Mouse (Mus musculus) liver, adult 2 months (tissue): ENCODE data around the gene Cldn7. TPM values are rescaled to one million over a fixed set of nuclear protein-coding genes. Genes with fewer than 3 reads are reported as not detected.
"Not testable (repeated sequence)": the region's sequence is repeated elsewhere in the genome, so short reads cannot be mapped to it uniquely, and the experiment has no call there.

ENCODE experiments used
- DNase-seq: peaks from one replicate; pipeline ENCODE4 v3.0.0-alpha.2; 2011; ENCODE audit warnings: low read depth, low spot score; ENCODE audit errors: extremely low read depth
- H3K27ac ChIP-seq: fragments of 200-500 bp; replicated peaks from 2 replicates; pipeline ENCODE4 v1.5.1; 2012; ENCODE audit warnings: low read depth, mild to moderate bottlenecking, control low read depth, inconsistent platforms, low read length; ENCODE audit not compliant: insufficient read depth
- H3K27me3 ChIP-seq: fragments of 200-500 bp; 2 replicates; pipeline ENCODE4 v1.6.1; 2012; ENCODE audit warnings: mild to moderate bottlenecking, moderate library complexity, low read length, inconsistent platforms; ENCODE audit not compliant: control insufficient read depth, insufficient read depth
- H3K36me3 ChIP-seq: fragments of 200-500 bp; 2 replicates; pipeline ENCODE4 v1.6.1; 2012; ENCODE audit warnings: low read length, inconsistent platforms; ENCODE audit not compliant: control insufficient read depth, insufficient read depth
- H3K4me1 ChIP-seq: fragments of 200-500 bp; 2 replicates; pipeline ENCODE4 v1.6.1; 2011; ENCODE audit warnings: low read length; ENCODE audit not compliant: control insufficient read depth, insufficient read depth
- H3K4me3 ChIP-seq: fragments of 200-500 bp; 2 replicates; pipeline ENCODE4 v1.5.1; 2011; ENCODE audit warnings: low read depth, mild to moderate bottlenecking, control low read depth, low read length, moderate library complexity; ENCODE audit not compliant: insufficient read depth
- H3K79me2 ChIP-seq: fragments of 200-500 bp; 2 replicates; pipeline ENCODE4 v1.6.1; 2012; ENCODE audit warnings: inconsistent platforms, mild to moderate bottlenecking, low read length, moderate library complexity; ENCODE audit not compliant: control insufficient read depth, insufficient read depth
- H3K9ac ChIP-seq: fragments of 200-500 bp; 2 replicates; pipeline ENCODE4 v1.6.1; 2012; ENCODE audit warnings: low read depth, mild to moderate bottlenecking, control low read depth, inconsistent platforms, low read length
- CTCF ChIP-seq: fragments of 200-500 bp; IDR thresholded peaks from 2 replicates; pipeline ENCODE4 v1.5.1; 2011; ENCODE audit warnings: low read depth, low read length, control low read depth
- POLR2A ChIP-seq: fragments of 200-500 bp; IDR thresholded peaks from 2 replicates; pipeline ENCODE4 v1.6.1; 2011; ENCODE audit warnings: low read length, control low read depth; ENCODE audit not compliant: insufficient read depth; ENCODE audit errors: extremely low read depth
- WGBS: fragments of 180-500 bp; shearing (Covaris S2); methylation state at CpG from one replicate; pipeline ENCODE4 v1.1.7; 2018; 5-methylcytosine and 5-hydroxymethylcytosine counted together
- polyA plus RNA-seq: library from polyadenylated mRNA; depleted of rRNA; stranded (reverse); fragments of >200 nt; gene quantifications from 2 replicates; pipeline ENCODE4 v1.2.3, GENCODE M21; 2012; rRNA removed
- total RNA-seq: library from RNA; depleted of rRNA; stranded (reverse); fragments of >200 nt; gene quantifications from 2 replicates; pipeline ENCODE4 v1.2.3, GENCODE M21; 2014; rRNA removed

Gene Cldn7
- total RNA-seq (0.20 and 0.37 TPM in 2 replicates), polyA plus RNA-seq (0.26 and 0.46 TPM in 2 replicates)

DNA sequence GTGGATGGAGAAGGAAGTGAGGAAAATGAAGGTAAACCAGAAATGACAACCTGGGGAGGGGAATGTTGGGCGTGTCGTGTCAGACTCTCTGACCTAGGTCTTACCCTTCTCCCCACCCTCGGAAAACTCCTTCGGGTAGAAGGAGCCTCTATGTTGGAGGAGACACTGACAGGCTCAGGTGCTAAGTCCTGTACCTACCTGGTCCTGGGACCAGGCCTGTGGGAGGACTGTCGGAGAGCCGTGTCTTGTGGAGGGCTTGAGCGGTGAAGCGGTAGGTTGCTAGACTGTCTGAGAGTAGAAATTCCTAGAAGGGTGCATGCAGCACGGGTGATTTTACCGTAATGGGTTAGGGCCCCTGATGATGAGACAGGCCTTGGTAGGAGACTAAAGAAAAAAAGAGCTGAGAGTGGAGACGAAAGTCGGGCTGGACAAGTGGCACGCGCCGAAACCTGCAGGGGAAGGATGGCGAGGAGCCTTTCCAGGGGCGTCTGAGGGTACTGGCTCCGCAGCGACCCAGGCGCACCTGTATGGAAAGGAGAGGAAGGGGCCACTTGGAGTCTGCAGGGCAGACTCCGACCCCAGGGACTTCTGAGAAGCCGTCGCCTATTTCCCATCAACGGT, at the start of gene Cldn7:
Cldn7 (plus strand) TSS at position 130 of the 621 bp plus-strand sequence.
- Histone ChIP-seq H3K9ac (no peak within 1 kb of the TSS), H3K27me3 (peaks cover 12% of the 10 kb centered on the region), H3K79me2 (no peaks in the 10 kb centered on the region), H3K4me3 (peak within 1 kb of the TSS; percentile 12; the same call in 1 of the 2 replicates), H3K4me1 (0 out of 2 replicates have a peak, but pooled peaks cover 3% of the 10 kb centered on the region), H3K27ac (no peak within 1 kb of the TSS), H3K36me3 (0 out of 2 replicates have a peak, but pooled peaks cover 2% of the 10 kb centered on the region)
- no peak for DNase-seq
- 33% methylated on average over 24 of the region's 24 CpGs for WGBS
- no peak for TF ChIP-seq POLR2A
- no peak for TF ChIP-seq CTCF

DNA sequence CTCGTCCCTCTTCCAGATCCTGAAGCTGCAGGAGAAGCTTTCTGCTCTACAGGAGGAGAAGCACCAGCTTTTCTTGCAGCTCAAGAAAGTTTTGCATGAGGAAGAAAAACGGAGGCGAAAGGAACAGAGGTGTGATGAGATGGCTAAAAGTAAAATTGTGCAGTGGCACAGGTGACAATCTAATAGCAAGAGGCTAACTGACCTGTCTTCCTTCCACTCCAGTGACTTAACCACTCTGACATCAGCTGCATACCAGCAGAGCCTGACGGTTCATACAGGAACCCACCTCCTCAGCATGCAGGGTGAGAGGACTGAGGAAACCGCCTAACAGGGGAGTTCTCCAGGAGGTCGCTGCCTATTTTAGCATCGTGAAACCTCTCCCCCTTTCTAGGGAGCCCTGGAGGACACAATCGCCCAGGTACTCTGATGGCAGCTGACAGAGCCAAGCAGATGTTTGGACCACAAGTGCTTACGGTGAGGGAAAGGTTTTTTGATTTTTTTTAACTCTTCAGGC, 49.6 kb upstream of the Cldn7 start:
- no peak overlapping the region for H3K27ac ChIP-seq
- DNase-seq = no peak
- TF ChIP-seq CTCF (no peak), POLR2A (no peak)
- H3K4me3 ChIP-seq = peak overlapping the region; percentile 86; the same call in 1 of the 2 replicates
- WGBS = 50% methylated on average over 9 of the region's 9 CpGs
- no peaks in the 10 kb centered on the region for H3K27me3 ChIP-seq
- H3K36me3 ChIP-seq = peaks cover 24% of the 10 kb centered on the region
- no peak overlapping the region for H3K9ac ChIP-seq
- H3K79me2 ChIP-seq = no peaks in the 10 kb centered on the region; the same call in 1 of the 2 replicates
- peaks cover 18% of the 10 kb centered on the region for H3K4me1 ChIP-seq

DNA sequence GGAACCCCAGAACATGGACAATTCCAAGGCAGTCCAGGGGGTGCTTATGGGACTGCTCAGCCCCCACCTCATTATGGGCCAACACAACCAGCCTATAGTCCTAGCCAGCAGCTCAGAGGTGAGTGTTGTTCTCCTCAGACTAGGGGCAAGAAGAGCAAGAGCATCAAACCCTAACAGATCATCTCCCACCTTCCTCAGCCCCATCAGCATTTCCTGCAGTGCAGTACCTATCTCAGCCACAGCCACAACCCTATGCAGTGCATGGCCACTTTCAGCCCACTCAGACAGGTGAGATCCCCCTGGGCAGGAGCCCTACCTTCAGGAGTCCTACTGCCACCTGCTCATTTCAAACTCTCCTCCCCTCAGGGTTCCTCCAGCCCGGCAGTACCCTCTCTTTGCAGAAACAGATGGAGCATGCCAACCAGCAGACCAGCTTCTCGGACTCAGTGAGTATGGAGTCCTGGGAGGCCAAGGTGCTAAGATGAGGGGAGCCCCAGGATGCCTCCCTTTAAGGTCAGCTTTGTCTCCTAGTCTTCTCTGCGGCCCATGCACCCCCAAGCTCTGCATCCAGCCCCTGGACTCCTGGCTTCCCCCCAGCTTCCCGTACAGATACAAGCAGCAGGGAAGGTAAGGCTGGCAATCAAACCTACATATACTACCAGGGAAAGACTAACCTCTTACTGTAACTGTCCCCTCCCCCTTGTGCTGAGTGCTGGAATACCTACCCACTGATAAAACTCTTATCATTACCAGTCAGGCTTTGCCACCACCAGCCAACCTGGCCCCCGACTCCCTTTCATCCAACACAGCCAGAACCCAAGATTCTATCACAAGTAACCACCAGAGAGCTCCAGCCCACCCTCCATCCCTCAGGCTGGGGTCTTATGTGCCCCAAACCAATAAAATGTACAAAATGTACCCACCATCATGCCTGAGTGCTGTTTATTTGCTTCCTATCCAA, 48.6 kb upstream of the Cldn7 start:
- TF ChIP-seq CTCF (no peak; the same call in 1 of the 2 replicates), POLR2A (no peak)
- DNase-seq = no peak
- H3K27me3 ChIP-seq = no peaks in the 10 kb centered on the region
- 80% methylated on average over 5 of the region's 5 CpGs for WGBS
- H3K4me1 ChIP-seq = peaks cover 18% of the 10 kb centered on the region
- peaks cover 9% of the 10 kb centered on the region for H3K79me2 ChIP-seq
- H3K4me3 ChIP-seq = no peak overlapping the region
- peaks cover 24% of the 10 kb centered on the region for H3K36me3 ChIP-seq
- no peak overlapping the region for H3K9ac ChIP-seq
- H3K27ac ChIP-seq = no peak overlapping the region

DNA sequence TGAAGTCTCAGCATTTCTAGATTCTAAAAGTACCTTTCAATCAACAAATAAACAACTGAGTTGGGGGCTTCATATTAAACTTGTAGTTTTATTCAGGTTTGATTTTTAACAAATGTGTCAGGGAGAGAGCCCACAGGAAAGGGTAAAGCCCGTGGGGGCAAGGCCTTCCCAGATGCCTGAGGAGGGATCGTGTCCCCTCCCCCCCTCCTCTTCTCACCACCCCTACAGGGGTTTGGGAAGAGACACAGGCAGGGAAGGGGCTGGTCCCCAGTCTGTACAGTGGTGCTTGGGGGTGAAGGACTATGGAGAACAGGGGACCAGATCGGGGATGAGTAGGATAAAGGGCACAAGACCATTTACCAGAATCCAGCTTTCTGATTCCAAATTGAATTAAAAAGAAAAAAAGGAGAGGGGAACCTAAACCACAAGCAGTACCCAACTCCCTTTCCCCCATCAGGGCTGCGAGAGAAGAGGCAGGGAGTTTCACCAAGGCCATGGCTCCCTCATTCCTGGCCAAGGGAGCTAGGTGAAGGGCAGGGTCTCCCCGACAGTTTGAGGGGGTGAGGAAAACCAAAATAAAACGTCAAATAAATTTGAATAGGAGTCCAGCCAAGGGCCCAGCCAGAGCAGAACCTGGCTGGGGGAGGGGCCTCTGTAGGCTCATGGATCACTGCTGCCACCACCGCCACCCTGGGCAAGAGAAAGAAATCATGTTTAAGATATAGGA, 47.8 kb upstream of the Cldn7 start:
- not testable (repeated sequence) for DNase-seq, H3K27ac ChIP-seq, H3K4me3 ChIP-seq, H3K27me3 ChIP-seq, H3K9ac ChIP-seq
- 67% methylated on average over 7 of the region's 7 CpGs for WGBS
- Histone ChIP-seq H3K4me1 (peaks cover 18% of the 10 kb centered on the region), H3K36me3 (peaks cover 24% of the 10 kb centered on the region), H3K79me2 (peaks cover 11% of the 10 kb centered on the region)

DNA sequence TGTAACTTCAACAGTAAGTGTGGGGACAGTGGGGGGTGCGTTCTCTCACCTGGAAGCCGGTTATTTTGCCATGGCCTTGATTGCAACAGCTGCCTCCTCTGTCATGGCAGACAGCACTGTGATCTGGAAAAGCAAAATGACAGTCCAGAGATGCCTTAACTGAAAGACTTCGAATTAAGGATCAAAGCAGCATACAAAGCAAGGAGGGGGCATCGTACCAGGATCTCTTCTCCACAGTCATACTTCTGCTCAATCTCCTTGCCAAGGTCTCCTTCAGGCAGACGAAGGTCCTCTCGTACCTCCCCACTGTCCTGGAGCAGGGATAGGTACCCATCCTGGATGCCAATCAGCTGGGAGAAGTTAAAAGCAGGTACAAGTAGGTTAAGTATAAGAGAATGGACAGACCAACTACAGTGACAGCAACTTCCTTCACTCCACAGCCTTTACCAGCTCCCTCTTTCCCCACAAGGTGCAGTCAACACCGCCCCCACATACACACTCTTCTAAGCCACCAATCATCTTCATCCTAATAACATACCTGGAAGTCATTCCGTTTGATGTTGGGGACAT, 47.1 kb upstream of the Cldn7 start:
- no peak overlapping the region for H3K27ac ChIP-seq
- peaks cover 24% of the 10 kb centered on the region for H3K36me3 ChIP-seq
- DNase-seq = no peak
- peaks cover 18% of the 10 kb centered on the region for H3K4me1 ChIP-seq
- peaks cover 11% of the 10 kb centered on the region for H3K79me2 ChIP-seq
- no peak overlapping the region for H3K9ac ChIP-seq
- TF ChIP-seq CTCF = no peak
- TF ChIP-seq POLR2A = no peak
- no peak overlapping the region for H3K4me3 ChIP-seq
- WGBS = 77% methylated on average over 8 of the region's 8 CpGs
- H3K27me3 ChIP-seq = no peaks in the 10 kb centered on the region
